Mouse (Mus musculus): ENCODE measurements around the gene Clasp2. TPM values are rescaled to one million over a fixed set of nuclear protein-coding genes. Genes with fewer than 3 reads are reported as not detected.
"Not testable (repeated sequence)": the region's sequence is repeated elsewhere in the genome, so short reads cannot be mapped to it uniquely, and the experiment has no call there.

The Clasp2 gene
- polyA plus RNA-seq, 1 experiment: 50.5 TPM

DNA sequence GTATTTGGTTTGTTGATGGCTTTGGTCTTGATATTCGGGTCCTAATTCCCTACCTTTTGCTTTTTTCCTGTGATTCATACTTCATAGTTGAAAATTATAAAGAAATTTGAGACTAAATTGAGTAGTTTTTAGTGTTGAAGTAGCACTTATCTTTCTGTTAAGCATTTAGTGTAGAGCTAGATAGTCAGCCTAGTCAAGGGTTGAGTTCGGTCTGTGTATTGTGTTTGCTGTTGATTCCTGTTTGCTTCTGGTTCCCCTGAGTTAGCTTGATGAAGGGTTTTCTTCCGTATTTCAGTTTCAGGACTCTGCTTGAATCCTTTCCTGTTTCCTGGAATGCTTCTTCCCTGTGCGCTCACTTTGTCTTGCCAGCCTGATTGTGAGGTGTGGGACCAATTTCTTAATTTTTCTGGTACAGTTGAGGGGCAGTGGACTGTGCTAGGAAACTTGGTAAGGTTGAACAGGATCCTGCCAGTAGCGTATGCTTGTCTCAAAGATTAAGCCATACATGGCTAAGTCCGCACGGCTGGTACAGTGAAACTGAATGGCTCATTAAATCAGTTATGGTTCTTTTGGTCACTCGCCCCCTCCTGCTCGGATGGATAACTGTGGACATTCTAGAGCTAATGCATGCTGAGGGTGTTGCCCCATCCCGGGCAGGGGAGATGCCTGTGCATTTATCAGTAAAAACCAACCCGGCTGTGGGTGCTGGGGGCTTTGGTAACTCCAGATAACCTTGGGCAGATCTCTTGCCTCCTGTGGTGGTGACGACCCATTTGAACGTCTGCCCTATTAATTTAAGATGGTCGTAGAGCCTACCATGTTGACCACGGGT is 14.8 kb downstream of the Clasp2 start:
- H3K27ac ChIP-seq (ENCODE audit: insufficient read depth, low read depth, low read length): no peak overlapping the region
- no peak overlapping the region for H3K4me3 ChIP-seq (ENCODE audit: insufficient read depth, low read length)
- no peaks in the 10 kb centered on the region for H3K4me1 ChIP-seq (ENCODE audit: control insufficient read depth, insufficient read depth, low read length)
- TF ChIP-seq POLR2A (IDR thresholded peaks at IDR 0.05; ENCODE audit: borderline replicate concordance, low read depth, low read length): no peak
- TF ChIP-seq CTCF (IDR thresholded peaks at IDR 0.05; ENCODE audit: low read depth, low read length): no peak

DNA sequence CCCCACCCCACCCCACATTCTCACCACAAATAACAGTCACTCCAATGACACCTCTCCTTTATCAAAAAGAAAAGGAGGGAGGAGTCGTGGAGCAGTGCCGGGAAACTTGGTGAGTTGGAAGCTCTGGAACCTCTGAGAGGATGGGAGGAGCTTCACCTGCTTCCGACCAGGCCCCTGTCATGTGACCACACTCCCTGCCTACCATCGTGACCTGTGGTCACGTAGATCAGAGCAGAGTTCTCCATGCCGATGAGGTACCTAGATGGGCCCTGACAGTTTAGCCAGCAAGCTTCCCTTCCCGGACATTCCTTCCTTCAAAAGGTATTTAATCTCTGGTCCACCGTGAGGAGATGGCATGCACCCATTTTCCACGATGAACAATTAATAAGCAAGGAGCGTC is 17.2 kb downstream of the Clasp2 start:
- H3K4me1 ChIP-seq (ENCODE audit: control insufficient read depth, insufficient read depth, low read length): no peaks in the 10 kb centered on the region
- TF ChIP-seq CTCF (IDR thresholded peaks at IDR 0.05; ENCODE audit: low read depth, low read length) (no peak), POLR2A (IDR thresholded peaks at IDR 0.05; ENCODE audit: borderline replicate concordance, low read depth, low read length) (no peak)
- no peak overlapping the region for H3K4me3 ChIP-seq (ENCODE audit: insufficient read depth, low read length)

DNA sequence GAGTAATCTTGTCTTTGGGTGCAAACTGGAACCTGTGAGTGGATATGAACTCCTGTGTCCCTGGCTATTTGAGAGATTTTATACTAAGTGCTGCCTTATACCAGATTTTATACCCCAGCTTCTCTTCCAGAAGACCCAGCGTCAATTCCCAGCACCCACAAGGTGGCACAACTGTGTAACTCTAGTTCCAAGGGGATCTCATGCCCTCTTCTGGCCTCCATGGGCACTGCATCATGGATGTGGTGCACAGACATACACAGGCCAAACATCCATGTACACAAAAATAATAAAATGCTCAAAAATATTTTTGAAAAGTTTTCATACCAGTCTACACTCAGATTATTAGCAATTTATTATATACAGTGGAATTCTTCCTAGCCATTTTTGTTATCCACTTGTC is 18.4 kb downstream of the Clasp2 start:
- no peak overlapping the region for H3K4me3 ChIP-seq (ENCODE audit: insufficient read depth, low read length)
- TF ChIP-seq CTCF (IDR thresholded peaks at IDR 0.05; ENCODE audit: low read depth, low read length) (peak; percentile 32; the same call in 1 of the 2 replicates), POLR2A (IDR thresholded peaks at IDR 0.05; ENCODE audit: borderline replicate concordance, low read depth, low read length) (no peak)
- H3K4me1 ChIP-seq (ENCODE audit: control insufficient read depth, insufficient read depth, low read length): no peaks in the 10 kb centered on the region
- H3K27ac ChIP-seq (ENCODE audit: insufficient read depth, low read depth, low read length): no peak overlapping the region

More for the DNA sequence above, 17.2 kb downstream of the Clasp2 start:
- no peak overlapping the region for H3K27ac ChIP-seq (ENCODE audit: insufficient read depth, low read depth, low read length)

DNA sequence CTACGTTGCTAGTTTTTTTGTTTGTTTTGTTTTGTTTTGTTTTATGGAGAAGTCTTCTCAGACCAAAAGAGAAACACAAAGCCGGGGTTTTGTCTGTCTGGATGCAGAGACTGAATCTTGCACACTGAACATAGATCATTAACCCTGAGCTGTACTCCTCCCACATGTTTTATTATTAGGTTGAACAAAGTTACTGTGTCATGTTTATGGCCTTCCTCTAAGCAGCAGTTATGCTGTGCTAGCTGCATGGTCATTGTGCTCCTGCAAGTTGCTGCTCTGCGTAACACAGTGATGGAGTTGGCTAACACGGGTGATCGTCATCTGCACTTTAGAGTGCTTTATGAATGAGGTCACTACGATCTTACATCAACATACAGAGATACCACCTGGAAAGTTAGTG is 21.1 kb downstream of the Clasp2 start:
- Histone ChIP-seq H3K4me3 (ENCODE audit: insufficient read depth, low read length) (no peak overlapping the region), H3K4me1 (ENCODE audit: control insufficient read depth, insufficient read depth, low read length) (no peaks in the 10 kb centered on the region), H3K27ac (ENCODE audit: insufficient read depth, low read depth, low read length) (no peak overlapping the region)
- TF ChIP-seq POLR2A (IDR thresholded peaks at IDR 0.05; ENCODE audit: borderline replicate concordance, low read depth, low read length): no peak
- TF ChIP-seq CTCF (IDR thresholded peaks at IDR 0.05; ENCODE audit: low read depth, low read length): no peak

DNA sequence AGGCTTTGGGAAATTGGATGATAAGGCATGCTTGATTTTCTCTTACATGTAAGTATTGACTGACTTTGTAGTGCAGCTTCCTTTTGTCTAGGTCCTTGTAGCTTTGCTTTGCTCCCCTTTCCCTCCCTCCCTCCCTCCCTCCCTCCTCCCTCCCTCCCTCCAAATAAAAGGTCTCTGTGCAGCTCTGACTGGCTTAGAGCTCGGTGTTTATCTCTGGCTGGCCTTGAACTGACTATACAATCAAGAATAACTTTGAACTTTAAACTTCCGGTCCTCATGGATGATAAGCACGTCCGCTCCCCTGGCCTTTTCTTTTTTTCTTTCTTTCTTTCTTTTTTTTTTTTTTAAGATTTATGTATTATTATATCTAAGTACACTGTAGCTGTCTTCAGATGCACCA is 21.9 kb downstream of the Clasp2 start:
- Histone ChIP-seq H3K4me1 (ENCODE audit: control insufficient read depth, insufficient read depth, low read length) (no peaks in the 10 kb centered on the region), H3K4me3 (ENCODE audit: insufficient read depth, low read length) (no peak overlapping the region), H3K27ac (ENCODE audit: insufficient read depth, low read depth, low read length) (no peak overlapping the region)
- no peak for TF ChIP-seq CTCF (IDR thresholded peaks at IDR 0.05; ENCODE audit: low read depth, low read length)
- TF ChIP-seq POLR2A (IDR thresholded peaks at IDR 0.05; ENCODE audit: borderline replicate concordance, low read depth, low read length): no peak

DNA sequence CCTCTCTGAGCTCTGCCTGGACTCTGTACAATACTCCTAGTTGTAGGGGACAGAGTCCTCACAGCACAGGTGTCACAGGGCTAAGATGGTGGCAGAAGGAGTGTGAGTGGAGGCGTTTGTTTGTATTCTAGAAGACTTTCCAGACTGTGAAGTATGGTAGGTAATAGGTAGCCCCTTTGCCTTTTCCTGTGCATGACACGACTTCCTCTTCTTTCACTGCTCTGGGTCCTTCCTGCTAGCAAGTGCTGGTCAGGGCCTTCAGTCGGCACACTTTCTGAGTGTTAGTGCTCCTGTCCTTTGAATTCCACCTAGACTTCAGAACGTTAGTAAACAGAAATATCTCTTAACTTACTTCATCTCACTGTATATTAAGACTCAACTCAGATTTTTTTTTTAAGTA is 29.4 kb downstream of the Clasp2 start:
- peaks cover 12% of the 10 kb centered on the region for H3K4me1 ChIP-seq (ENCODE audit: control insufficient read depth, insufficient read depth, low read length)
- no peak overlapping the region for H3K27ac ChIP-seq (ENCODE audit: insufficient read depth, low read depth, low read length)
- H3K4me3 ChIP-seq (ENCODE audit: insufficient read depth, low read length): no peak overlapping the region
- TF ChIP-seq POLR2A (IDR thresholded peaks at IDR 0.05; ENCODE audit: borderline replicate concordance, low read depth, low read length) (no peak), CTCF (IDR thresholded peaks at IDR 0.05; ENCODE audit: low read depth, low read length) (no peak)

DNA sequence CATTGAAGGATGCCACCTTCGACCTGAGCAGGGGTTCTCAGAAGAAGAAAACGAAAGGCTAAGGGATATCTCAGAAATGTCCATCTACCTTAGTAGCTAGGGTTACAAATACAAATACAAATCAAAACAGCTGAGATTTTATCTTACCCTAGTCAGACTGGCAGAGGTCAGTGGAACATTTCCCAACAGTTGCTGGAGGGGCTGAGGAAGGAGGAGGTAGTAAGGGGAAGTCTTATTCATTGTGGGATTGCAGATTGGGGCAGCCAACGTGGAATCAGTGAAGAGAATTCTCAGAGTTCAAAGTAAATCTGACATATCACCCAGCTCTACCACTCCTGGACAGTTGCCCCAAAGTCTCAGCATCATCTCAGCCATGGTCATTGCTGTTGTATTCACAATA is 39.6 kb downstream of the Clasp2 start:
- TF ChIP-seq CTCF (IDR thresholded peaks at IDR 0.05; ENCODE audit: low read depth, low read length): no peak
- TF ChIP-seq POLR2A (IDR thresholded peaks at IDR 0.05; ENCODE audit: borderline replicate concordance, low read depth, low read length): no peak
- peaks cover 33% of the 10 kb centered on the region for H3K4me1 ChIP-seq (ENCODE audit: control insufficient read depth, insufficient read depth, low read length)

DNA sequence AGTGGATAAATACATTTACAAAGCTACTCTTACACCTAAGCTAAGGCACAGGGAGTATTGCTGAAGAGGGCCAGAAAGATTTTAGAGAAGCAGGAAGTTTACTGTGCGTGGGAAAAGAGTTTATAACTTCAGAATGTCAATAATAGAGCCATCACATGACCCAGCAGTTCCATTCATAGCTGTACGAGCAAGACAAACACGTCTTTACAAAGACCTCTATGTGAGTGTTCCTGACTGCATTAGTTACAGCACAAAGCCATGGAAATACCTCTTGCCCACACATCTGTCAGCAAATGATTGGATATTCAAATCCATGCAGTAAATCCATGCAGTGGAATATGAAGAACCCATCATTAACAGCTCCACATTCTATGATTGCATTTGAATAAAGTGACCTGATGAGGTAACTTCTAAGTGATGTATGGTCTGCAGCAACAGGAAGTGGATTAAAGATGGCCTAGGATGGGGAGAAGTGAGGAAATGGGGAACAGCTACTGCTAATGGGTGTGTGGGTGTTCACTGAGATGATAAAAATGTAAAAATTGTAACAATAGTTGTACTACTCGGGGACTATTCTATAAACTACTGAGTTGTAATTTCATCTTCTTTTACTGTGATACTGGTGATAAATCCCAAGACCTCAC is 41.2 kb downstream of the Clasp2 start:
- Histone ChIP-seq H3K4me1 (ENCODE audit: control insufficient read depth, insufficient read depth, low read length) (peaks cover 36% of the 10 kb centered on the region), H3K27ac (ENCODE audit: insufficient read depth, low read depth, low read length) (0 out of 2 replicates have a peak overlapping the region, but pooled peaks have one; percentile 1), H3K4me3 (ENCODE audit: insufficient read depth, low read length) (no peak overlapping the region)
- TF ChIP-seq POLR2A (IDR thresholded peaks at IDR 0.05; ENCODE audit: borderline replicate concordance, low read depth, low read length) (no peak), CTCF (IDR thresholded peaks at IDR 0.05; ENCODE audit: low read depth, low read length) (no peak)

More for the DNA sequence above, 39.6 kb downstream of the Clasp2 start:
- Histone ChIP-seq H3K4me3 (ENCODE audit: insufficient read depth, low read length) (no peak overlapping the region), H3K27ac (ENCODE audit: insufficient read depth, low read depth, low read length) (no peak overlapping the region)

DNA sequence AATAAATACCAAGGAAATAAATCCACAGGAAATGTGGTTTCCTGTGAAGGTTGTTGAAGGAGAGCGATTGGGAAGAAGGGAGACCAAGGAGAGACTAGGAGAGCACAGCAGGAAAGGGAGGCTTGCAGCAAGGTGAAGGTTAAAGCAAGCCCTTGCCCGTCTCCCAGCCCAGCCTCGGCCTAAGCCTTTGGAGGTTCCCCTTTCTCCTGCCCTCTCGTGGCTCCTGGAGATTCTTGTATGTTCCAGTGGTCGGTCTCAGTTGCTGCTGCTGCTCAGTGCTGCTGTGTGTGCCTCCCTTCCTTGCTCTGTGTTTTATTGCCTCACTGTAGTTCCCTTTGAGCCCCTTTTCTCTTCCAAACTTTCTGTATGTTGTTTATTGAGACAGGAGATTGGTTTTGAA is 42.4 kb downstream of the Clasp2 start:
- Histone ChIP-seq H3K4me3 (ENCODE audit: insufficient read depth, low read length) (no peak overlapping the region), H3K4me1 (ENCODE audit: control insufficient read depth, insufficient read depth, low read length) (peaks cover 38% of the 10 kb centered on the region), H3K27ac (ENCODE audit: insufficient read depth, low read depth, low read length) (no peak overlapping the region)
- TF ChIP-seq POLR2A (IDR thresholded peaks at IDR 0.05; ENCODE audit: borderline replicate concordance, low read depth, low read length) (no peak), CTCF (IDR thresholded peaks at IDR 0.05; ENCODE audit: low read depth, low read length) (no peak)

DNA sequence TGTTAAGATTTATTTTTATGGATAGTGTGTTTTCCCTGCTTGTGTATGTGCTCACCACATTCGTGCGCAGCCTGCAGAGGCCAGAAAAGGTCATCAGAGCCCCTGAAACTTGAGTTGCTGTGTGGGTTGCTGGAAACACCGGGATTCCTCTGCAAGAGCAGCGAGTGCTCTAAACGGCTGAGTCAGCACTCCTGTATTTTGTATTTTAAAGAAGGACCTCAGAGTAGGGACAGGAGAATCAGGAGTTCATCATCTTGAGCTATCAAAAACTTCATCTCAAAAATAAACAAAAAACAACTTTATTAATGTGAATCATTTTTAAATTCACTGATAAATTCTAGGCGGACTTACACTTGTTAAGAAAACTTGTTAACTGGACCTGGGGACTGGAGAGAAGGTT is 48.0 kb downstream of the Clasp2 start:
- H3K27ac ChIP-seq (ENCODE audit: insufficient read depth, low read depth, low read length); H3K4me3 ChIP-seq (ENCODE audit: insufficient read depth, low read length): not testable (repeated sequence)
- peaks cover 12% of the 10 kb centered on the region for H3K4me1 ChIP-seq (ENCODE audit: control insufficient read depth, insufficient read depth, low read length)

All from bone marrow macrophage, adult 2 months (primary cell).